Mouse (Mus musculus): ENCODE measurements around the gene Caskin1.

The Caskin1 gene

GRCm38 (mm10) chr17:24557091-24557490 lies 68.7 kb downstream of the Caskin1 start:
- intact Hi-C loops (cut with DNase I), result no loop called here
